Mouse (Mus musculus) spleen, adult 2 months (tissue): ENCODE measurements around the gene Wasf2. TPM values are rescaled to one million over a fixed set of nuclear protein-coding genes. Genes with fewer than 3 reads are reported as not detected.

Source experiments
- DNase-seq, 2 experiments: peaks; one replicate each; pipeline versions ENCODE4 v3.0.0 to v3.0.0-alpha.2; 2012 to 2021; ENCODE audit warnings: low spot score in 2 of 2, low read depth in 1 of 2
- H3K27ac ChIP-seq: fragments of 200-500 bp; 2 replicates; pipeline ENCODE4 v1.5.1; 2012; ENCODE audit warnings: low read length, inconsistent platforms; ENCODE audit not compliant: insufficient read depth
- H3K27me3 ChIP-seq: fragments of 200-500 bp; 2 replicates; pipeline ENCODE4 v1.6.1; 2012; ENCODE audit warnings: mild to moderate bottlenecking, moderate library complexity, low read length, inconsistent platforms; ENCODE audit not compliant: control insufficient read depth, insufficient read depth
- H3K36me3 ChIP-seq: fragments of 200-500 bp; 2 replicates; pipeline ENCODE4 v1.6.1; 2012; ENCODE audit warnings: mild to moderate bottlenecking, low read length, inconsistent platforms; ENCODE audit not compliant: control insufficient read depth, insufficient read depth
- H3K4me1 ChIP-seq: fragments of 200-500 bp; 2 replicates; pipeline ENCODE4 v1.6.1; 2011; ENCODE audit warnings: inconsistent platforms; ENCODE audit not compliant: control insufficient read depth, insufficient read depth, insufficient read length
- H3K4me3 ChIP-seq: fragments of 200-500 bp; 2 replicates; pipeline ENCODE4 v1.5.1; 2011; ENCODE audit warnings: mild to moderate bottlenecking, inconsistent platforms; ENCODE audit not compliant: insufficient read depth, insufficient read length; ENCODE audit errors: extremely low read depth
- CTCF ChIP-seq: fragments of 200-500 bp; IDR thresholded peaks from 2 replicates; pipeline ENCODE4 v1.5.1; 2011; ENCODE audit warnings: mild to moderate bottlenecking, inconsistent platforms; ENCODE audit not compliant: insufficient read depth, insufficient read length, insufficient replicate concordance; ENCODE audit errors: extremely low read depth
- POLR2A ChIP-seq: fragments of 200-500 bp; IDR thresholded peaks from 2 replicates; pipeline ENCODE4 v1.6.1; 2011; ENCODE audit warnings: low read depth, low read length, inconsistent platforms
- WGBS: fragments of 180-500 bp; shearing (Covaris S2); methylation state at CpG from one replicate; pipeline ENCODE4 v1.1.7; 2018; 5-methylcytosine and 5-hydroxymethylcytosine counted together
- polyA plus RNA-seq: library from polyadenylated mRNA; depleted of rRNA; stranded (reverse); fragments of >200 nt; gene quantifications from 2 replicates; pipeline ENCODE4 v1.2.3, GENCODE M21; 2012

Wasf2 gene
- polyA plus RNA-seq, 1 experiment, result 76.2 TPM

- Histone ChIP-seq H3K4me3 (no peak overlapping the region), H3K27me3 (no peaks in the 10 kb centered on the region), H3K4me1 (peaks cover 45% of the 10 kb centered on the region), H3K27ac (peak overlapping the region; percentile 23; the same call in 1 of the 2 replicates), H3K36me3 (peaks cover 4% of the 10 kb centered on the region)
- TF ChIP-seq CTCF, result no peak
- no peak for TF ChIP-seq POLR2A
- no peak for DNase-seq
- WGBS, result 75% methylated on average over 6 of the region's 6 CpGs
Observed at GRCm38 (mm10) chr4:133155726-133156125, 25.4 kb downstream of the Wasf2 start.

GRCm38 (mm10) chr4:133156422-133156821 lies 26.1 kb downstream of the Wasf2 start:
- H3K4me3 ChIP-seq, result no peak overlapping the region
- 54% methylated on average over 4 of the region's 4 CpGs for WGBS
- no peaks in the 10 kb centered on the region for H3K27me3 ChIP-seq
- DNase-seq, result no peak
- peaks cover 45% of the 10 kb centered on the region for H3K4me1 ChIP-seq
- peak overlapping the region; percentile 38 for H3K27ac ChIP-seq
- no peak for TF ChIP-seq POLR2A
- no peak for TF ChIP-seq CTCF
- peaks cover 4% of the 10 kb centered on the region for H3K36me3 ChIP-seq

- Histone ChIP-seq H3K4me3 (no peak overlapping the region), H3K27me3 (no peaks in the 10 kb centered on the region), H3K4me1 (peaks cover 45% of the 10 kb centered on the region), H3K36me3 (peaks cover 4% of the 10 kb centered on the region), H3K27ac (peak overlapping the region; percentile 38)
- TF ChIP-seq POLR2A, result no peak
- DNase-seq, result no peak
- WGBS, result 72% methylated on average over 10 of the region's 10 CpGs
Observed at GRCm38 (mm10) chr4:133156831-133157230, 26.5 kb downstream of the Wasf2 start.

GRCm38 (mm10) chr4:133159127-133159526 lies 28.8 kb downstream of the Wasf2 start:
- 19% methylated on average over 6 of the region's 6 CpGs for WGBS
- H3K36me3 ChIP-seq, result peaks cover 8% of the 10 kb centered on the region

GRCm38 (mm10) chr4:133159646-133160045 lies 29.3 kb downstream of the Wasf2 start:
- 37% methylated on average over 4 of the region's 4 CpGs for WGBS
- no peak overlapping the region for H3K4me3 ChIP-seq
- peak; percentile 63 to 69 for DNase-seq
- TF ChIP-seq CTCF (no peak), POLR2A (no peak)
- H3K4me1 ChIP-seq, result peaks cover 34% of the 10 kb centered on the region
- H3K27me3 ChIP-seq, result no peaks in the 10 kb centered on the region
- peaks cover 8% of the 10 kb centered on the region for H3K36me3 ChIP-seq
- peak overlapping the region; percentile 91 for H3K27ac ChIP-seq

More at GRCm38 (mm10) chr4:133159127-133159526, 28.8 kb downstream of the Wasf2 start:
- H3K4me1 ChIP-seq, result peaks cover 35% of the 10 kb centered on the region
- H3K27me3 ChIP-seq, result no peaks in the 10 kb centered on the region
- H3K27ac ChIP-seq, result peak overlapping the region; percentile 91
- DNase-seq, result peak; percentile 64 to 69
- TF ChIP-seq POLR2A, result no peak; the same call in 1 of the 2 replicates
- no peak for TF ChIP-seq CTCF
- peak overlapping the region; percentile 19; the same call in 1 of the 2 replicates for H3K4me3 ChIP-seq

GRCm38 (mm10) chr4:133160211-133160610 lies 29.9 kb downstream of the Wasf2 start:
- Histone ChIP-seq H3K27ac (peak overlapping the region; percentile 52), H3K27me3 (no peaks in the 10 kb centered on the region), H3K4me1 (peaks cover 36% of the 10 kb centered on the region), H3K4me3 (no peak overlapping the region), H3K36me3 (peaks cover 8% of the 10 kb centered on the region)
- WGBS, result 91% methylated on average over 8 of the region's 8 CpGs
- TF ChIP-seq POLR2A, result no peak
- TF ChIP-seq CTCF, result no peak
- no peak for DNase-seq

GRCm38 (mm10) chr4:133160821-133161220 lies 30.5 kb downstream of the Wasf2 start:
- WGBS, result 36% methylated on average over 4 of the region's 4 CpGs

More at GRCm38 (mm10) chr4:133160821-133161220, 30.5 kb downstream of the Wasf2 start:
- H3K27ac ChIP-seq, result peak overlapping the region; percentile 23; the same call in 1 of the 2 replicates
- no peak for TF ChIP-seq POLR2A
- no peak for TF ChIP-seq CTCF
- H3K4me1 ChIP-seq, result peaks cover 32% of the 10 kb centered on the region
- DNase-seq, result no peak
- peaks cover 6% of the 10 kb centered on the region for H3K36me3 ChIP-seq
- no peaks in the 10 kb centered on the region for H3K27me3 ChIP-seq
- no peak overlapping the region for H3K4me3 ChIP-seq
